Mouse (Mus musculus): ENCODE results near the gene Rprd2. TPM values are rescaled to one million over a fixed set of nuclear protein-coding genes. Genes with fewer than 3 reads are reported as not detected.

Gene Rprd2
- polyA plus RNA-seq, 1 experiment from 2014 or later = 11.8 TPM

DNA sequence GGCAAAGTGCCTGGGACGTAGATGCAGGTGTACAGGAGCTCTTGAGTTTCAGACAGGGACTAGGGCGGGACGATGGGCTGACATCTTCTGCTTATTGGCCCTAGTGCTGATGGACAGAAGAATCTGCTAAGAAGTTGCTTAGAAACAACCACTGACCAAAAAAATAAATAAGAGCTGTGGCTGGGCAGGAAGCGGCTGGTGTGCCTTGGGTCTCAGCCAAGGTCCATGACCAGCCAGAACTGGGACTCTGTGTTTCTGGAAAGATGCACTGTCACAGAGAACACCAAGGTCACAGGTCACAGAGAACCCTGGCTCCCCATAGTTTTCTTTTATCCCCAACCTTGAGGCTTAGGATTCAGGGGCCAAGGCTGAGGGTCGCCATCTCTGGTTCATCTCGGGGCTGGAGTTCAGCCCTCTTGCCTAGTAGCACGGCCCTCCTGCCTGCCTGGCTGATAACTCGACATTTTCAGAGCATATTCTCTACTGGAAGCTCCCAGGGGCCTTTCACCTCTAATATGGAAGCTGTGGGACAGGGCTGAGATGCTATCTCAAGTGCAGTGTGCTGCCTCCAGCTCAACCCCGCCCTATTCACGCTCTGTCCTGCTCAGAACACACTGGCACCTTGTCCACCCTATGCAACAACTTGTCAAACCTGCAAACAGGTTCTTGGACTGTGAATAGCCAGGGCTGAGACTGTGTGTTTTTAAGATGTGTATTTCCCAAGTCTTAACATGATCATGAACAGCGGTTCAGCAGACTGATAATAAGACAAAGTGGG is 85.7 kb downstream of the Rprd2 start:
- Histone ChIP-seq H3K4me3 (no peak overlapping the region), H3K9me3 (replicated peaks) (no peaks in the 10 kb centered on the region), H3K36me3 (peaks cover 24% of the 10 kb centered on the region), H3K27ac (peak overlapping the region; percentile 46), H3K4me2 (0 out of 2 replicates have a peak overlapping the region, but pooled peaks have one; percentile 6), H3K27me3 (replicated peaks) (no peaks in the 10 kb centered on the region), H3K9ac (no peak overlapping the region; the same call in 1 of the 2 replicates), H3K4me1 (peaks cover 41% of the 10 kb centered on the region)
- WGBS (ENCODE audit: insufficient replicate concordance) = 61% methylated on average over 11 of the region's 11 CpGs
- peak; percentile 50 for ATAC-seq

DNA sequence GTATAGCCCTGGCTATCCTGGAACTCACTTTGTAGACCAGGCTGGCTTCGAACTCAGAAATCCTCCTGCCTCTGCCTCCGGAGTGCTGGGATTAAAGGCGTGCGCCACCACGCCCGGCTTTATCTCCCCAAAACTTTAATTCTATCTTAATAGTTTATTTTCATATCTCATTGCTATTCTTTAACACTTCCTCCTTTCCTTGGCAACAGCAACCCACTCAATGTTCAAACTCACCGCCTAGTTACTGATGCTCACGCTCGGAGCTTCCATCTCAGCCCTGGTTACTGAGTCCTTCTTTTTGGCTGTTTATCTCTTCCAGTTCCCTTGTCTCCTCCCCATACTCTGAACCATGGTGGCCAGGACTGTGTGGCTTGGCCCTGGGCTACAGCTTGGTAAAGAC is 86.4 kb downstream of the Rprd2 start:
- H3K4me3 ChIP-seq = no peak overlapping the region
- no peak overlapping the region for H3K9ac ChIP-seq
- no peaks in the 10 kb centered on the region for H3K9me3 ChIP-seq (replicated peaks)
- H3K27me3 ChIP-seq (replicated peaks) = no peaks in the 10 kb centered on the region
- H3K36me3 ChIP-seq = peaks cover 22% of the 10 kb centered on the region
- 88% methylated on average over 9 of the region's 9 CpGs for WGBS (ENCODE audit: insufficient replicate concordance)
- H3K4me2 ChIP-seq = no peak overlapping the region
- no peak overlapping the region for H3K27ac ChIP-seq
- H3K4me1 ChIP-seq = peaks cover 36% of the 10 kb centered on the region
- ATAC-seq = no peak

- Histone ChIP-seq H3K27ac (no peak overlapping the region), H3K4me2 (no peak overlapping the region), H3K36me3 (peaks cover 20% of the 10 kb centered on the region), H3K9ac (no peak overlapping the region), H3K27me3 (replicated peaks) (no peaks in the 10 kb centered on the region), H3K9me3 (replicated peaks) (no peaks in the 10 kb centered on the region), H3K4me1 (peaks cover 36% of the 10 kb centered on the region), H3K4me3 (no peak overlapping the region)
- ATAC-seq = no peak
- WGBS (ENCODE audit: insufficient replicate concordance) = 82% methylated on average over 4 of the region's 4 CpGs
Observed at GRCm38 (mm10) chr3:95731802-95732201, 86.9 kb downstream of the Rprd2 start.

GRCm38 (mm10) chr3:95730431-95730830 is 88.2 kb downstream of the Rprd2 start:
- ATAC-seq = no peak
- H3K36me3 ChIP-seq = peaks cover 6% of the 10 kb centered on the region
- WGBS (ENCODE audit: insufficient replicate concordance) = 80% methylated on average over 7 of the region's 7 CpGs
- H3K4me3 ChIP-seq = no peak overlapping the region
- H3K4me2 ChIP-seq = no peak overlapping the region
- peaks cover 32% of the 10 kb centered on the region for H3K4me1 ChIP-seq
- no peaks in the 10 kb centered on the region for H3K27me3 ChIP-seq (replicated peaks)
- H3K9me3 ChIP-seq (replicated peaks) = no peaks in the 10 kb centered on the region
- H3K9ac ChIP-seq = no peak overlapping the region
- no peak overlapping the region for H3K27ac ChIP-seq

- H3K27ac ChIP-seq = no peak overlapping the region
- ATAC-seq = no peak
- 65% methylated on average over 2 of the region's 2 CpGs for WGBS (ENCODE audit: insufficient replicate concordance)
- no peaks in the 10 kb centered on the region for H3K27me3 ChIP-seq (replicated peaks)
- H3K4me1 ChIP-seq = peaks cover 17% of the 10 kb centered on the region
- no peaks in the 10 kb centered on the region for H3K36me3 ChIP-seq
- H3K9ac ChIP-seq = no peak overlapping the region
- no peak overlapping the region for H3K4me3 ChIP-seq
- H3K4me2 ChIP-seq = no peak overlapping the region
- no peaks in the 10 kb centered on the region for H3K9me3 ChIP-seq (replicated peaks)
Observed at GRCm38 (mm10) chr3:95728906-95729305, 89.8 kb downstream of the Rprd2 start.

- 48% methylated on average over 7 of the region's 7 CpGs for WGBS (ENCODE audit: insufficient replicate concordance)
- no peaks in the 10 kb centered on the region for H3K36me3 ChIP-seq
- H3K27me3 ChIP-seq (replicated peaks) = no peaks in the 10 kb centered on the region
- no peak for ATAC-seq
- no peak overlapping the region for H3K4me3 ChIP-seq
- H3K27ac ChIP-seq = no peak overlapping the region
- no peak overlapping the region for H3K9ac ChIP-seq
- no peak overlapping the region for H3K4me2 ChIP-seq
- H3K4me1 ChIP-seq = peaks cover 9% of the 10 kb centered on the region
- no peaks in the 10 kb centered on the region for H3K9me3 ChIP-seq (replicated peaks)
Observed at GRCm38 (mm10) chr3:95726696-95727358, 91.8 kb downstream of the Rprd2 start.

DNA sequence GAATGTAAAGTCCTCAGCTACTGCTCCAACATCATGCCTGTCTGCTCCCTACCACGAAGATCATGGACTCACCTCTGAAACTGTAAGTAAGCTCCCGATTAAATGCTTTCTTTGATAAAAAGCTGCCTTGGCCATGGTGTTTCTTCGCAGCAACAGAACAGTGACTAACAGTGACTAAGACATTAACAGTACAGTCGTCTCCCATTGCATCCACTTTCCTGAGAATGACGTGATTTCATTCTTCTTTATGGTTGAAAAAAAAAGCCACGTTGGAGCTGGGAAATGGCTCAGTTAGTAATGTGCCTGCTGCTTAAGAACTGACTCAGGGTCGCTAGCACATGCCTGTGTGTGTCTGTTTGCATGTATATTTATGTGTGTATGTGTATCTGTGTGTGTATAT is 92.8 kb downstream of the Rprd2 start:
- Histone ChIP-seq H3K4me2 (no peak overlapping the region), H3K9ac (no peak overlapping the region), H3K4me1 (peaks cover 9% of the 10 kb centered on the region), H3K9me3 (replicated peaks) (no peaks in the 10 kb centered on the region), H3K27me3 (replicated peaks) (no peaks in the 10 kb centered on the region), H3K4me3 (no peak overlapping the region), H3K36me3 (no peaks in the 10 kb centered on the region), H3K27ac (no peak overlapping the region)
- ATAC-seq = no peak
- 78% methylated on average over 7 of the region's 7 CpGs for WGBS (ENCODE audit: insufficient replicate concordance)

GRCm38 (mm10) chr3:95722386-95722785 is 96.3 kb downstream of the Rprd2 start:
- no peak for ATAC-seq
- H3K9ac ChIP-seq = no peak overlapping the region
- H3K4me3 ChIP-seq = no peak overlapping the region
- no peaks in the 10 kb centered on the region for H3K9me3 ChIP-seq (replicated peaks)
- H3K4me2 ChIP-seq = no peak overlapping the region
- H3K36me3 ChIP-seq = no peaks in the 10 kb centered on the region
- H3K27ac ChIP-seq = no peak overlapping the region
- WGBS (ENCODE audit: insufficient replicate concordance) = 43% methylated on average over 3 of the region's 3 CpGs
- no peaks in the 10 kb centered on the region for H3K27me3 ChIP-seq (replicated peaks)
- H3K4me1 ChIP-seq = peaks cover 9% of the 10 kb centered on the region

- Histone ChIP-seq H3K9ac (no peak overlapping the region), H3K9me3 (replicated peaks) (no peaks in the 10 kb centered on the region), H3K36me3 (no peaks in the 10 kb centered on the region), H3K27me3 (replicated peaks) (no peaks in the 10 kb centered on the region), H3K27ac (no peak overlapping the region), H3K4me3 (no peak overlapping the region), H3K4me2 (no peak overlapping the region), H3K4me1 (peaks cover 9% of the 10 kb centered on the region)
- no peak for ATAC-seq
- WGBS (ENCODE audit: insufficient replicate concordance) = 61% methylated on average over 2 of the region's 2 CpGs
Observed at GRCm38 (mm10) chr3:95718153-95718552, 100.5 kb downstream of the Rprd2 start.

GRCm38 (mm10) chr3:95716075-95716474 is 102.6 kb downstream of the Rprd2 start:
- Histone ChIP-seq H3K27ac (no peak overlapping the region), H3K4me3 (no peak overlapping the region), H3K4me2 (no peak overlapping the region), H3K4me1 (no peaks in the 10 kb centered on the region), H3K9ac (no peak overlapping the region), H3K9me3 (replicated peaks) (no peaks in the 10 kb centered on the region), H3K36me3 (no peaks in the 10 kb centered on the region), H3K27me3 (replicated peaks) (no peaks in the 10 kb centered on the region)
- WGBS (ENCODE audit: insufficient replicate concordance) = 29% methylated on average over 1 of the region's 1 CpGs
- no peak for ATAC-seq

Measured in liver, embryonic 12.5 days (tissue).